Mouse (Mus musculus): Measurements from ENCODE around the gene Zbtb39. TPM values are rescaled to one million over a fixed set of nuclear protein-coding genes. Genes with fewer than 3 reads are reported as not detected.

Gene Zbtb39
- polyA plus RNA-seq, 1 experiment from 2014 or later, result 1.0 TPM

- H3K27me3 ChIP-seq (ENCODE audit: insufficient read depth, low read length), result no peaks in the 10 kb centered on the region
- WGBS (ENCODE audit: insufficient replicate concordance), result 25% methylated on average over 13 of the region's 13 CpGs
- TF ChIP-seq EP300 (IDR thresholded peaks at IDR 0.05; ENCODE audit: low read depth) (no peak; the same call in 1 of the 2 replicates), CTCF (IDR thresholded peaks at IDR 0.05; ENCODE audit: low read depth) (peak; percentile 86)
- H3K9me3 ChIP-seq (ENCODE audit: low read length), result no peaks in the 10 kb centered on the region
- peak overlapping the region; percentile 89 for H3K4me2 ChIP-seq (ENCODE audit: low read depth, low read length)
- H3K4me1 ChIP-seq (ENCODE audit: insufficient read depth), result peaks cover 36% of the 10 kb centered on the region
- H3K9ac ChIP-seq (replicated peaks), result no peak overlapping the region; the same call in none of the 2 replicates
- peak; percentile 59 for ATAC-seq
- peak overlapping the region; percentile 90 for H3K27ac ChIP-seq (ENCODE audit: low read depth)
- peak overlapping the region; percentile 82 for H3K4me3 ChIP-seq (ENCODE audit: low read depth, low read length)
- DNase-seq, result peak; percentile 70
- peaks cover 19% of the 10 kb centered on the region for H3K36me3 ChIP-seq (replicated peaks; ENCODE audit: insufficient read depth, low read length)
Measured at GRCm38 (mm10) chr10:127738151-127738882, 1.0 kb upstream of the Zbtb39 start.

GRCm38 (mm10) chr10:127739661-127740161 is 373 bp downstream of the Zbtb39 start:
- DNase-seq (peak; percentile 51), ATAC-seq (peak; percentile 32)
- H3K9me3 ChIP-seq (ENCODE audit: low read length), result no peaks in the 10 kb centered on the region
- under 1% methylated on average over 51 of the region's 55 CpGs for WGBS (ENCODE audit: insufficient replicate concordance)
- peak overlapping the region; percentile 82 for H3K4me3 ChIP-seq (ENCODE audit: low read depth, low read length)
- peak overlapping the region; percentile 89 for H3K4me2 ChIP-seq (ENCODE audit: low read depth, low read length)
- H3K36me3 ChIP-seq (replicated peaks; ENCODE audit: insufficient read depth, low read length), result peaks cover 31% of the 10 kb centered on the region
- H3K27ac ChIP-seq (ENCODE audit: low read depth), result peak overlapping the region; percentile 90
- TF ChIP-seq CTCF (IDR thresholded peaks at IDR 0.05; ENCODE audit: low read depth) (no peak), EP300 (IDR thresholded peaks at IDR 0.05; ENCODE audit: low read depth) (no peak)
- H3K4me1 ChIP-seq (ENCODE audit: insufficient read depth), result peaks cover 34% of the 10 kb centered on the region
- peak overlapping the region; percentile 95 for H3K9ac ChIP-seq (replicated peaks)
- H3K27me3 ChIP-seq (ENCODE audit: insufficient read depth, low read length), result no peaks in the 10 kb centered on the region

- peak; percentile 35 for ATAC-seq
- peaks cover 37% of the 10 kb centered on the region for H3K4me1 ChIP-seq (ENCODE audit: insufficient read depth)
- no peaks in the 10 kb centered on the region for H3K9me3 ChIP-seq (ENCODE audit: low read length)
- H3K27me3 ChIP-seq (ENCODE audit: insufficient read depth, low read length), result no peaks in the 10 kb centered on the region
- TF ChIP-seq CTCF (IDR thresholded peaks at IDR 0.05; ENCODE audit: low read depth) (peak; percentile 78), EP300 (IDR thresholded peaks at IDR 0.05; ENCODE audit: low read depth) (no peak)
- H3K4me3 ChIP-seq (ENCODE audit: low read depth, low read length), result no peak overlapping the region
- no peak overlapping the region for H3K9ac ChIP-seq (replicated peaks)
- peak; percentile 77 for DNase-seq
- no peak overlapping the region for H3K4me2 ChIP-seq (ENCODE audit: low read depth, low read length)
- peaks cover 38% of the 10 kb centered on the region for H3K36me3 ChIP-seq (replicated peaks; ENCODE audit: insufficient read depth, low read length)
- H3K27ac ChIP-seq (ENCODE audit: low read depth), result no peak overlapping the region; the same call in 1 of the 2 replicates
- WGBS (ENCODE audit: insufficient replicate concordance), result 71% methylated on average over 5 of the region's 5 CpGs
Measured at GRCm38 (mm10) chr10:127744661-127745060, 5.3 kb downstream of the Zbtb39 start.

- H3K4me3 ChIP-seq (ENCODE audit: low read depth, low read length), result no peak overlapping the region
- H3K9ac ChIP-seq (replicated peaks), result no peak overlapping the region
- DNase-seq (no peak), ATAC-seq (no peak)
- TF ChIP-seq EP300 (IDR thresholded peaks at IDR 0.05; ENCODE audit: low read depth), result no peak
- no peak for TF ChIP-seq CTCF (IDR thresholded peaks at IDR 0.05; ENCODE audit: low read depth)
- H3K36me3 ChIP-seq (replicated peaks; ENCODE audit: insufficient read depth, low read length), result peaks cover 38% of the 10 kb centered on the region
- no peak overlapping the region for H3K4me2 ChIP-seq (ENCODE audit: low read depth, low read length)
- peaks cover 36% of the 10 kb centered on the region for H3K4me1 ChIP-seq (ENCODE audit: insufficient read depth)
- H3K9me3 ChIP-seq (ENCODE audit: low read length), result no peaks in the 10 kb centered on the region
- no peaks in the 10 kb centered on the region for H3K27me3 ChIP-seq (ENCODE audit: insufficient read depth, low read length)
- WGBS (ENCODE audit: insufficient replicate concordance), result 38% methylated on average over 5 of the region's 5 CpGs
- peak overlapping the region; percentile 17 for H3K27ac ChIP-seq (ENCODE audit: low read depth)
Measured at GRCm38 (mm10) chr10:127745886-127746285, 6.5 kb downstream of the Zbtb39 start.

GRCm38 (mm10) chr10:127747254-127747653 is 7.9 kb downstream of the Zbtb39 start:
- Histone ChIP-seq H3K27ac (ENCODE audit: low read depth) (peak overlapping the region; percentile 93), H3K36me3 (replicated peaks; ENCODE audit: insufficient read depth, low read length) (peaks cover 29% of the 10 kb centered on the region), H3K9me3 (ENCODE audit: low read length) (no peaks in the 10 kb centered on the region), H3K27me3 (ENCODE audit: insufficient read depth, low read length) (no peaks in the 10 kb centered on the region), H3K4me1 (ENCODE audit: insufficient read depth) (peaks cover 36% of the 10 kb centered on the region), H3K9ac (replicated peaks) (peak overlapping the region; percentile 27; the same call in 1 of the 2 replicates), H3K4me3 (ENCODE audit: low read depth, low read length) (no peak overlapping the region), H3K4me2 (ENCODE audit: low read depth, low read length) (no peak overlapping the region)
- ATAC-seq (no peak), DNase-seq (no peak)
- no peak for TF ChIP-seq CTCF (IDR thresholded peaks at IDR 0.05; ENCODE audit: low read depth)
- TF ChIP-seq EP300 (IDR thresholded peaks at IDR 0.05; ENCODE audit: low read depth), result no peak
- WGBS (ENCODE audit: insufficient replicate concordance), result 82% methylated on average over 8 of the region's 8 CpGs

- ATAC-seq, result peak; percentile 81
- TF ChIP-seq EP300 (IDR thresholded peaks at IDR 0.05; ENCODE audit: low read depth), result peak; percentile 72
- no peak for TF ChIP-seq CTCF (IDR thresholded peaks at IDR 0.05; ENCODE audit: low read depth)
- peak overlapping the region; percentile 24 for H3K4me3 ChIP-seq (ENCODE audit: low read depth, low read length)
- peaks cover 11% of the 10 kb centered on the region for H3K36me3 ChIP-seq (replicated peaks; ENCODE audit: insufficient read depth, low read length)
- H3K4me2 ChIP-seq (ENCODE audit: low read depth, low read length), result peak overlapping the region; percentile 53
- H3K27ac ChIP-seq (ENCODE audit: low read depth), result peak overlapping the region; percentile 93
- H3K9me3 ChIP-seq (ENCODE audit: low read length), result no peaks in the 10 kb centered on the region
- peaks cover 36% of the 10 kb centered on the region for H3K4me1 ChIP-seq (ENCODE audit: insufficient read depth)
- no peaks in the 10 kb centered on the region for H3K27me3 ChIP-seq (ENCODE audit: insufficient read depth, low read length)
- 14% methylated on average over 8 of the region's 8 CpGs for WGBS (ENCODE audit: insufficient replicate concordance)
- H3K9ac ChIP-seq (replicated peaks), result peak overlapping the region; percentile 53
- peak; percentile 74 for DNase-seq
Measured at GRCm38 (mm10) chr10:127748847-127749612, 9.7 kb downstream of the Zbtb39 start.
